Mouse (Mus musculus): Measurements from ENCODE around the gene Gm10256. TPM values are rescaled to one million over a fixed set of nuclear protein-coding genes. Genes with fewer than 3 reads are reported as not detected.
"Not testable (repeated sequence)": the region's sequence is repeated elsewhere in the genome, so short reads cannot be mapped to it uniquely, and the experiment has no call there.

The Gm10256 gene
- not detected for polyA plus RNA-seq (2017; shearing (Covaris generic))

GRCm38 (mm10) chrY:2830380-2830779 is at the start of gene Gm10256, which contains the start of gene Rbmy:
TSS of gene Gm10256 (plus strand) at chrY:2830699.
TSS of gene Rbmy (plus strand) at chrY:2830680.
- ATAC-seq = not testable (repeated sequence)

GRCm38 (mm10) chrY:2796105-2796504 is 34.4 kb upstream of the Gm10256 start, which contains the start of gene Gm4064:
TSS of gene Gm4064 (minus strand) at chrY:2796205.
- not testable (repeated sequence) for ATAC-seq

- not testable (repeated sequence) for ATAC-seq
These were observed 70.2 kb downstream of the Gm10256 start, which contains the start of gene Gm10352 for GRCm38 (mm10) chrY:2900689-2901088. TSS of gene Gm10352 (plus strand) at chrY:2900989.

Other genes starting within 250 kb of the Gm10256 start
- not detected for gene H2al2c, start 231.6 kb upstream of the Gm10256 start, polyA plus RNA-seq (2017; shearing (Covaris generic))
- gene Sry, start 167.0 kb upstream of the Gm10256 start, polyA plus RNA-seq (2017; shearing (Covaris generic)) = not detected
- gene H2al2b, start 110.0 kb upstream of the Gm10256 start, polyA plus RNA-seq (2017; shearing (Covaris generic)) = not detected
- not detected for gene Gm4064, start 34.5 kb upstream of the Gm10256 start, polyA plus RNA-seq (2017; shearing (Covaris generic))
- gene Rbmy, start within 50 bp of the Gm10256 start, polyA plus RNA-seq (2017; shearing (Covaris generic)) = not detected
- not detected for gene Gm10352, start 70.3 kb downstream of the Gm10256 start, polyA plus RNA-seq (2017; shearing (Covaris generic))
- not detected for gene Gm29289, start 101.9 kb downstream of the Gm10256 start, polyA plus RNA-seq (2017; shearing (Covaris generic))